Comparison of ENCODE assay signal across 8 mouse cellular contexts in the genomic region with DNA sequence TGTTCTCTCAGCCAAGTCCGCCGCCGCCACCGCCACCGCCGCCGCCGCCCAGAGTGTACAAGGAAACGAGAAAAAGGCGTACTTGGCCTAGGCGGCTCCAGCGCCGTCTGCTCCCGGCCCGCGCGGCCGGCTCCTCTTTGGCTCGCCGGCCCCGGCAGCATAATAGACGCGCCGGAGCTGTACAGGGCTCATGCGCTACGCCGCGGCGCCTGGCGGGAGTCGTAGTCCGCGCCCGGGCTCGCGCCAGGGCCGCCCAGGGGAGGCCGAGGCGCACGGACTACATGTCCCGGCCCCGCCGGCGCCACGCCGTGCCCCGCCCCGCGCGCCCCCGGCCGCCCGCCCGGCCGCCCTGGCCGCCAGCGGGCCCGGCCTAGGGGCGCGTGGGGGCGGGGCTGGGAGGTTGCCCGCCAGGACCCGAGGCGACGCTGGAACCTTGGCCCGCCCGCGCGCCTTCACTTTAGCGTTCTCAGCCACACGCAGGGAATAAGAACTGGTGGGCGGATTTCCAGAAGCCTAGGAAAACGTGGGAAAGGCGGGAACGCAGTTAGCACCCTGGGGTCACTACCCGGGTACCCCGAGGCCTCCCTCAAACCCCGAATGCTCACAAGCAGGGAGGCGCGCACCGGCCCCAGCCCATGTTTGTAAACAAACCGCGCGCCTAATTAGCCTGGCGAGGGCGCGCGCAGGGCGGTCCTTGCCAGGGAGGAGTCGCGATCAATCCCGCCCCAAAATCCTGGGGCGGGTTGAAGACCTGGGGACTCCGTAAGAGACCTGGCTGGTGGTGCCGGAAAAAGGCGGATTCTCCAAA. TPM values are rescaled to one million over a fixed set of nuclear protein-coding genes. Genes with fewer than 3 reads are reported as not detected.
DNase-seq lines count a peak whose midpoint lies in the region; ATAC-seq lines count a peak whose summit lies in the region.

No protein-coding gene starts in this region.

- no peaks in the 10 kb centered on the region for H3K9me3 ChIP-seq in hindbrain, embryonic 13.5 days

- H3K27me3 ChIP-seq in hindbrain, embryonic 13.5 days, result no peaks in the 10 kb centered on the region

- peaks cover 5% of the 10 kb centered on the region; the same call in 1 of the 2 replicates for H3K36me3 ChIP-seq in hindbrain, embryonic 13.5 days

- ATAC-seq in hindbrain, embryonic 13.5 days (ENCODE audit: low FRiP score), result peak; percentile 99

- whole genome bisulfite sequencing in hindbrain, embryonic 13.5 days, result under 1% methylated on average over 85 of the region's 96 CpGs

- H3K9ac ChIP-seq in hindbrain, embryonic 13.5 days, result peak overlapping the region; percentile 97

- H3K4me2 ChIP-seq in hindbrain, embryonic 13.5 days, result peak overlapping the region; percentile 96

- peak; percentile 96 for DNase-seq in NIH3T3 (ENCODE audit: low read depth)
- peak; percentile 94 to 97 for DNase-seq in cerebellum, postnatal 10 days
- peak; percentile 84 to 86 for DNase-seq in frontal cortex, postnatal 14 days (ENCODE audit: low spot score in 2 of 2)
- DNase-seq in layer of hippocampus, postnatal 25 days (ENCODE audit: extremely low spot score in 1 of 2, low spot score in 1 of 2), result peak; percentile 77 to 78
- DNase-seq in lung, postnatal 25 days (ENCODE audit: low spot score), result peak; percentile 94
- peak; percentile 96 for DNase-seq in retina, embryonic 14.5 days (ENCODE audit: low spot score)
- DNase-seq in thymus, postnatal 4 days, result peak; percentile 93

- H3K27ac ChIP-seq in hindbrain, embryonic 13.5 days, result peak overlapping the region; percentile 97

- H3K4me3 ChIP-seq in hindbrain, embryonic 13.5 days, result peak overlapping the region; percentile 99

- H3K4me1 ChIP-seq in hindbrain, embryonic 13.5 days (replicated peaks), result peaks cover 48% of the 10 kb centered on the region

RNA-seq across cellular contexts. Expression of a gene that starts 31.8 kb away (rescaled TPM):
- 130 and 133 TPM in 2 replicates for polyA plus RNA-seq in hindbrain, embryonic 13.5 days (2015; fragmentation: Nextera tagmentation; extraction: Ambion mirVana)
- total RNA-seq in layer of hippocampus, postnatal 25 days (2021), result 10 to 100 TPM; 51.0 to 53.7 TPM

RNA-seq across cellular contexts. Expression of a gene that starts 33.6 kb away (rescaled TPM):
- 35.5 and 35.8 TPM in 2 replicates for polyA plus RNA-seq in hindbrain, embryonic 13.5 days (2015; fragmentation: Nextera tagmentation; extraction: Ambion mirVana)
- 10 to 100 TPM; 24.5 to 25.4 TPM for total RNA-seq in layer of hippocampus, postnatal 25 days (2021)

RNA-seq across cellular contexts. Expression of a gene that starts 39.3 kb away (rescaled TPM):
- polyA plus RNA-seq in hindbrain, embryonic 13.5 days (2015; fragmentation: Nextera tagmentation; extraction: Ambion mirVana), result 40.7 and 42.3 TPM in 2 replicates
- total RNA-seq in layer of hippocampus, postnatal 25 days (2021), result 10 to 100 TPM; 27.6 to 32.6 TPM

RNA-seq across cellular contexts. Expression of a gene that starts 48.9 kb away (rescaled TPM):
- polyA plus RNA-seq in hindbrain, embryonic 13.5 days (2015; fragmentation: Nextera tagmentation; extraction: Ambion mirVana), result 13.4 and 15.1 TPM in 2 replicates
- 10 to 100 TPM; 12.5 to 12.8 TPM for total RNA-seq in layer of hippocampus, postnatal 25 days (2021)

Comparison
In these comparisons a context has a peak if more than half of its experiments do, and no peak if none do; other contexts are left out.
1. Peak in every context shown above with its lines: DNase-seq, ATAC-seq, H3K4me3 ChIP-seq and H3K27ac ChIP-seq.